Mouse (Mus musculus) cerebellum, adult 2 months (tissue): ENCODE results near the gene Tmem94. TPM values are rescaled to one million over a fixed set of nuclear protein-coding genes. Genes with fewer than 3 reads are reported as not detected.

Experiments
- DNase-seq, 2 experiments: peaks; one replicate each; pipeline ENCODE4 v3.0.0; 2021
- H3K27ac ChIP-seq: fragments of 200-500 bp; 2 replicates; pipeline ENCODE4 v1.5.1; 2012; ENCODE audit warnings: low read length, control low read depth, inconsistent platforms; ENCODE audit not compliant: insufficient read depth
- H3K27me3 ChIP-seq: fragments of 200-500 bp; 2 replicates; pipeline ENCODE4 v1.6.1; 2012; ENCODE audit warnings: inconsistent platforms, mild to moderate bottlenecking, low read length, moderate library complexity; ENCODE audit not compliant: control insufficient read depth, insufficient read depth
- H3K4me1 ChIP-seq: fragments of 200-500 bp; 2 replicates; pipeline ENCODE4 v1.6.1; 2011; ENCODE audit warnings: low read length; ENCODE audit not compliant: control insufficient read depth, insufficient read depth
- H3K4me3 ChIP-seq: fragments of 200-500 bp; replicated peaks from 2 replicates; pipeline ENCODE3; 2011; ENCODE audit warnings: mild to moderate bottlenecking, low read depth, low read length, control low read depth; ENCODE audit not compliant: insufficient read depth
- CTCF ChIP-seq: fragments of 200-500 bp; IDR thresholded peaks from 2 replicates; pipeline ENCODE4 v1.5.1; 2011; ENCODE audit warnings: low read depth, mild to moderate bottlenecking, control low read depth, low read length, moderate library complexity, borderline replicate concordance; ENCODE audit not compliant: insufficient read depth
- POLR2A ChIP-seq: fragments of 200-500 bp; IDR thresholded peaks from 2 replicates; pipeline ENCODE4 v1.6.1; 2011; ENCODE audit warnings: low read length, control low read depth, borderline replicate concordance; ENCODE audit not compliant: insufficient read depth
- WGBS: fragments of 180-500 bp; shearing (Covaris S2); methylation state at CpG from one replicate; pipeline ENCODE4 v1.1.7; 2018; 5-methylcytosine and 5-hydroxymethylcytosine counted together
- polyA plus RNA-seq: library from polyadenylated mRNA; depleted of rRNA; stranded (reverse); fragments of >200 nt; gene quantifications from 2 replicates; pipeline ENCODE4 v1.2.3, GENCODE M21; 2012

Gene Tmem94
- polyA plus RNA-seq, 1 experiment: 54.2 TPM

DNA sequence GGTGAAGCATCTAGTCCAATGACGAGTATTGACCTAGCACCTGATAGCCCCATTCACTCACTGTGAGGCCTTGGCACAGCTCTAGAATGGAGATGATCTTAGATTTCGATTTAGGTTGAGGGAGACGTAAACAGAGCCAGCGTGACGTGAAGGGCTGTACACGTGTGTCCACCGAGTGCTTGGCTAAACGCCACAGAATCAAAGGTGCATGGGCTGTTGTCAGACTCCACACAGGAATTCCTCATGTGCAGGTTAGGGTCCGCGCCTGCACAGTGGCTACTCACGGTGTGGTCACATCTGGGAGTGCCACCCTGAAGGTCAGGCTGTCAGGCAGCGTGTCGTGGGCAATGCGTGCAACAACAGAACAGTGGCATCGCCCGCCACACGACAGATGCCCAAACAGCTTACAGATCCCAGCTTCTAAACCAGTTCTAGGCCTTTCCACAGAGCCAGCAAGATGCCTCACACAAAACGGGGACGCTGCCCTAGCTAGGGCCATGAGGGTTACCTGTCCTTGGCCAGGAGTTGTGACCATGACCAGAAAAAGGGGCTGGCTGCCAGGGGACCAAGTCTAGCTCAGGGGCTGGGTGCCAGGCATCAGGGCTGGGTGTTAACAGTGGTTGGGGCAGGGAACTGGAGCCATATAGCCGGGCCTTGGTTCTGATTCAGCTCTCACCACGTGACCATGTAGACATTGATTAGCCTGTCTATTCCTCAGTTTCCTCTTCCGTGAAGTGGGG lies 72.5 kb downstream of the Tmem94 start:
- DNase-seq: no peak
- TF ChIP-seq POLR2A (no peak), CTCF (no peak)
- Histone ChIP-seq H3K27me3 (no peaks in the 10 kb centered on the region), H3K4me1 (no peaks in the 10 kb centered on the region), H3K4me3 (no peak overlapping the region), H3K27ac (no peak overlapping the region)
- WGBS: 89% methylated on average over 22 of the region's 22 CpGs

- Histone ChIP-seq H3K27me3 (no peaks in the 10 kb centered on the region), H3K4me3 (no peak overlapping the region), H3K4me1 (no peaks in the 10 kb centered on the region), H3K27ac (no peak overlapping the region)
- TF ChIP-seq CTCF: no peak
- no peak for TF ChIP-seq POLR2A
- WGBS: 65% methylated on average over 4 of the region's 4 CpGs
- DNase-seq: no peak
These were observed 73.7 kb downstream of the Tmem94 start for GRCm38 (mm10) chr11:115838895-115839311.

DNA sequence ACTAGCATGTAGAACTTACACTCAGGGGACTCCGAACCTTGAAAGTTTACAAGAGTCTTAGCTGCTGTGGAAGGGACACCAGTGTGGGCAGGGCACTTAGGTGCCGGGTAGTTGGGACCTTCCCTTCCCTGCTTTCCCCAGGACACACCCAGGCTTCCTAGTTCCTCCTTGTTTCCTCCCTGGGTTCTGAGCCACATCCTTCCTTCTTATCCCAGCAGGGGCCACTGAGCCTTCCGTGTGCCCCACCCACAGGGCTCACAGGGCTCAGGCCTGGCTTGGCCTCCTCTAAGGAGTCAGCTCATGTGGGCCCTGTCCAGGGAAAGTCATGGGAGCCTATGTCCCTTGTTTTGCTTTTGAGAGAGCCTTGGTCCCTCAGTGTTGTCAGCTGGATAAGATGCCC lies 74.5 kb downstream of the Tmem94 start:
- H3K4me3 ChIP-seq: no peak overlapping the region
- H3K27ac ChIP-seq: no peak overlapping the region
- H3K27me3 ChIP-seq: no peaks in the 10 kb centered on the region
- 72% methylated on average over 3 of the region's 3 CpGs for WGBS
- peaks cover under 1% of the 10 kb centered on the region for H3K4me1 ChIP-seq
- DNase-seq: no peak
- TF ChIP-seq CTCF: no peak
- TF ChIP-seq POLR2A: no peak

GRCm38 (mm10) chr11:115841044-115841443 lies 75.8 kb downstream of the Tmem94 start:
- DNase-seq: no peak
- 85% methylated on average over 6 of the region's 6 CpGs for WGBS
- Histone ChIP-seq H3K27me3 (no peaks in the 10 kb centered on the region), H3K4me3 (no peak overlapping the region), H3K27ac (no peak overlapping the region), H3K4me1 (peaks cover 6% of the 10 kb centered on the region)
- no peak for TF ChIP-seq POLR2A
- no peak for TF ChIP-seq CTCF

- WGBS: 53% methylated on average over 6 of the region's 6 CpGs
- no peaks in the 10 kb centered on the region for H3K27me3 ChIP-seq
- H3K4me3 ChIP-seq: no peak overlapping the region
- H3K4me1 ChIP-seq: peaks cover 6% of the 10 kb centered on the region
- no peak for DNase-seq
- TF ChIP-seq CTCF: no peak
- no peak for TF ChIP-seq POLR2A
- no peak overlapping the region for H3K27ac ChIP-seq
These were observed 76.8 kb downstream of the Tmem94 start for GRCm38 (mm10) chr11:115841961-115842550.

DNA sequence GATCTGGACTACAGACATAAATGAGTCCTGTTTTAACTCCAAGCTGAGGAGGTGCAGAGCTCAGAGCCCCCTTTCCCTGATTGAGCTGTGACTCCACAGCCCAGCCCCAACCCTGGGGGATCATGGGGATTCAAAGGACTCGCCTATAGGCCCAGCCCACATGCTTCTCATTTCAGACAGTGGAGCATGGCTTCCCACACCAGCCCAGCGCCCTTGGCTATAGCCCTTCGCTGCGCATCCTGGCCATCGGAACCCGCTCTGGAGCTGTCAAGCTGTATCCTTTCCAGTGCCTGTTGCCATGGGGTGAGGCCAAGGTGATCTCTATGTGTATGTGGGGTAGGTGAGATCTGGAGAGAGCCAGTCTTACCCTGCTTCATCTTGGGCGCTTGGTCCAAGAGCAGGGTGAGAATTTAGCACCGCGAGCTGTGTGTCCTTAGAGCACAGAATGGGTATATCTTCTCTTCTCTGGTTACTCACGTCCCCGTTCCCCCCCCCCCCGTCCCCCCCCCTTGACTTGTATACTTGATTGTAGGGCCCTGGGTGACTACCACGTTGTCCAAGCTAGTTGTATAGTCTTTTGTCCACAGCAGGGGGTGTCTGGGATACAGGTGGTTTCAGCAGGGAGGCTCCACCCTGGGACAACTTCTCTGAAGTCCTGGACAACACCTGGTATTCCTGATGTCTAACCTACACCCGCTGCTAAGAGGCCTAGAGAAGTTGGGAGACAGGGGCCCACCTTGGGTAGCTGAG lies 78.1 kb downstream of the Tmem94 start:
- no peaks in the 10 kb centered on the region for H3K27me3 ChIP-seq
- H3K27ac ChIP-seq: no peak overlapping the region
- DNase-seq: no peak
- H3K4me3 ChIP-seq: no peak overlapping the region
- peaks cover 6% of the 10 kb centered on the region for H3K4me1 ChIP-seq
- TF ChIP-seq POLR2A (no peak), CTCF (no peak)
- WGBS: 83% methylated on average over 14 of the region's 14 CpGs

DNA sequence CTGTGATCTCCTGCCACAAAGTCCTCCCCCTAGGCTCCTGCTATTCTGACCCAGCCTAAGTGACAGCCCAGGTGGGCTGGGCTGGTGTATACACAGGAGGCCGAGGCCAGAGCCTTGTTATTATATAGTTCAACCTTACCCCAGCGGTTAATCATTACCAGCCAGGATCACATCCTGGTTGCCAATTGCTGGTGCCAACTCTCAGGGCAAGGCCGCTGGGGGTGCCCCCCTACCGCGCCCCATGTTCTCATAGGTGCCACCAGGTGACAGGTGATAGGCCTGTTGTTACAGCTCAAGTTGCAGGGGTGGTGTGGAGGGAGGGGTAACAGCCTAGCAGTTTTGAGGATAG lies 78.6 kb downstream of the Tmem94 start:
- H3K4me3 ChIP-seq: no peak overlapping the region
- TF ChIP-seq POLR2A: no peak
- TF ChIP-seq CTCF: no peak
- no peaks in the 10 kb centered on the region for H3K27me3 ChIP-seq
- no peak overlapping the region for H3K27ac ChIP-seq
- DNase-seq: no peak
- H3K4me1 ChIP-seq: peaks cover 6% of the 10 kb centered on the region
- WGBS: 92% methylated on average over 5 of the region's 5 CpGs
